Mouse (Mus musculus): ENCODE results near the gene Enpp5. TPM values are rescaled to one million over a fixed set of nuclear protein-coding genes. Genes with fewer than 3 reads are reported as not detected.

Enpp5 gene
- 2.7 and 5.4 TPM in 2 replicates for polyA plus RNA-seq (2011; ENCODE audit: insufficient read depth, insufficient read length, low replicate concordance, missing spikeins)

DNA sequence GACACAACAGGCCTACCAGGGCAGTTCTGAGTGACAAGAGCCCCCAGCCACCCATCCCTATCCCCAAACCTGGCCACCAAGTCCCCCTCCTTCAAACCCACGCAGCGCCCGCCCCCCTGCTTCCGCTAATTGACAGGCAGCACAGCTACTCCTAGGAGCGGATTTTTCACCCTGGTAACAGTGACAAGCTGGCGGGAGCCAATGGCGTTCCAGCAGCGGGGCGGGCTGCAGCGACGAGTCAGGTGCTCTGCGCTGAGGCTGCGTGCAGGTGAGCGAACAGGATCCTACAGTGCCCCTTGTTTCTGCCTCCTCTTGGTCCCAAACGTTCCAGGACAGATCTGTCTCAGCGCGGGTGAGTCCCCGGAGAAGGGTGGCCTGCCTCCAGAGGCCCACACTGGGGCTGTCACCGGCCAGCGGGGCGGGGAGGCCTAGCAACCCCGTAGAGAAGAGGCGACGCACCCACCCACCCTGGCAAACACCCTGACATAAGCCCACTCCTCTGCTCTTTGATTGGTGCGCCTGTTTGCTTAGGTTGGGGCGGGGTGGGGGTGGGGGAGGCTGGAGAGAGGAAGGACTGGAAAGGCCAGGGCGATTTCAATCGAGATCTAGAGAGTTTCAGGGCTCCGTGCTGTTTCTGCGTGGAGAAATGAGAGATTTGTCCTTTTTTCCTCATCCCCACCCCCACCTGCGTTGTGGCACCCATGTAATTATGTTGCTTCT lies at the start of gene Enpp5:
Enpp5 (plus strand) TSS at position 183 of the 720 bp plus-strand sequence.
- Histone ChIP-seq H3K4me3 (replicated peaks; ENCODE audit: control insufficient read depth, low read depth, low read length) (peak within 1 kb of the TSS; percentile 72), H3K27ac (ENCODE audit: control insufficient read depth, insufficient read depth, low read depth, low read length, poor library complexity) (no peak within 1 kb of the TSS; the same call in 1 of the 2 replicates), H3K4me1 (ENCODE audit: control insufficient read depth, insufficient read depth, low read length) (peaks cover 2% of the 10 kb centered on the region)
- WGBS, result under 1% methylated on average over 31 of the region's 31 CpGs
- TF ChIP-seq CTCF (IDR thresholded peaks at IDR 0.05; ENCODE audit: control insufficient read depth, insufficient read depth, low read length), result no peak
- TF ChIP-seq POLR2A (IDR thresholded peaks at IDR 0.05; ENCODE audit: borderline replicate concordance, control insufficient read depth, low read depth, low read length), result no peak

DNA sequence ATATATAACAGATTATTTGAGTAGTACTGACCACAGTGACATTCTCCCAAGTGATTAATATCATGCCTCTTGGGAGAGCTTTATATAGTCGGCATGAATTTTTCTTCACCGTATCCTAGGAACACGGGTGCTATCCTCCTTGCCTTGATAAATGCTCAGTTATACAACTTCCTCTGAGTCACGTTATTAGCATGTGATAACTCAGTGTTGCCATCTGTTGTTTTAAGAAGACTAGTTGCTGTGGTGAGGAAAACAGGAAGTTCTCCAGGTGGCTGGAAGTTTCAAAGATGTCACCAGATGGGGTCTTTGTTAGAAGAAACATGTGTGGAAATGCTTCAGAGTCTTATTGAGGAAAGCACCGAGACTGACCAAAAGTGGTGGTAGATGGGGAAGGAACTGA lies 49.0 kb upstream of the Enpp5 start:
- TF ChIP-seq POLR2A (IDR thresholded peaks at IDR 0.05; ENCODE audit: borderline replicate concordance, control insufficient read depth, low read depth, low read length) (no peak), CTCF (IDR thresholded peaks at IDR 0.05; ENCODE audit: control insufficient read depth, insufficient read depth, low read length) (no peak)
- H3K27ac ChIP-seq (ENCODE audit: control insufficient read depth, insufficient read depth, low read depth, low read length, poor library complexity), result no peak overlapping the region
- WGBS, result 16% methylated on average over 5 of the region's 5 CpGs
- no peaks in the 10 kb centered on the region for H3K4me1 ChIP-seq (ENCODE audit: control insufficient read depth, insufficient read depth, low read length)
- no peak overlapping the region for H3K4me3 ChIP-seq (replicated peaks; ENCODE audit: control insufficient read depth, low read depth, low read length)

- no peak for TF ChIP-seq POLR2A (IDR thresholded peaks at IDR 0.05; ENCODE audit: borderline replicate concordance, control insufficient read depth, low read depth, low read length)
- TF ChIP-seq CTCF (IDR thresholded peaks at IDR 0.05; ENCODE audit: control insufficient read depth, insufficient read depth, low read length), result no peak
- H3K4me3 ChIP-seq (replicated peaks; ENCODE audit: control insufficient read depth, low read depth, low read length), result no peak overlapping the region
- no peaks in the 10 kb centered on the region for H3K4me1 ChIP-seq (ENCODE audit: control insufficient read depth, insufficient read depth, low read length)
- 79% methylated on average over 3 of the region's 3 CpGs for WGBS
- H3K27ac ChIP-seq (ENCODE audit: control insufficient read depth, insufficient read depth, low read depth, low read length, poor library complexity), result no peak overlapping the region
These were observed 47.6 kb upstream of the Enpp5 start for GRCm38 (mm10) chr17:44030776-44031587.

DNA sequence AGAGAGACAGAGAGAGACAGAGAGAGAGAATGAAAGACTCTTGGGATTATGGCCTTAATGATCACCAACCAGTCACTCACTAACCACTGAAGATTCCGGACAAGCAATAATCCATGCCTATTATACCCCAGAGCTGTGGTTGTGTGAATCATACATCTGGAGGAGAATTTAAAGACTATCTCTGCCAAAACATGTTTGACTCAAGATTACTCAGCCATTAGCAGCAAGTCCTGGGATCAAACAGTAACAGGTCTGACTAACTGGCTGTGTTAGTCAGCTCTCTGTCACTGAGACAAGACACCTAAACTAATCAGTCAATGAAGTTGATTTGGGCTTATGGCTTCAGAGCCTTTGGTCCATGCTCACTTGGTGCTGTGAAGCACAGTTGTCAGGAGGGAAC lies 43.6 kb upstream of the Enpp5 start:
- no peak overlapping the region for H3K4me3 ChIP-seq (replicated peaks; ENCODE audit: control insufficient read depth, low read depth, low read length)
- no peaks in the 10 kb centered on the region for H3K4me1 ChIP-seq (ENCODE audit: control insufficient read depth, insufficient read depth, low read length)
- WGBS, result 80% methylated on average over 1 of the region's 1 CpGs
- no peak for TF ChIP-seq POLR2A (IDR thresholded peaks at IDR 0.05; ENCODE audit: borderline replicate concordance, control insufficient read depth, low read depth, low read length)
- no peak for TF ChIP-seq CTCF (IDR thresholded peaks at IDR 0.05; ENCODE audit: control insufficient read depth, insufficient read depth, low read length)
- no peak overlapping the region for H3K27ac ChIP-seq (ENCODE audit: control insufficient read depth, insufficient read depth, low read depth, low read length, poor library complexity)

DNA sequence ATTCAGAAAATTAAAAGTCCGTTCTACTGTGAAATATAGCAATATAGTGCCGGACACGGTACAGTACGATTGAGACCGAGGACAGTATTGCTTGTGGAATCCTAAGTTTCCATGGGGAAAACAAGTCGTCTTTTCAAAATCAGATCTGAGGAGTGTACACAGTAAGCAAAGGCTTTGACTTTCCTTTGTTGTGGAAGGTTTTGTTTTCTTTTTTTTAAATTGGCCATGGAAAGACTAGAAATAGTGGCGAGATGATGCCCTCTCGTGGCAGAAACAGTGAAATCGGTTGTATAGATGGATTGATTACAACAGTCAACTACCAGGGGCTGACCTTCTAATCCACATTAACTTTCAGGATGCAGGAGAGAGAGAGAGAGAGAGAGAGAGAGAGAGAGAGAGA lies 40.0 kb upstream of the Enpp5 start:
- Histone ChIP-seq H3K4me3 (replicated peaks; ENCODE audit: control insufficient read depth, low read depth, low read length) (no peak overlapping the region), H3K27ac (ENCODE audit: control insufficient read depth, insufficient read depth, low read depth, low read length, poor library complexity) (no peak overlapping the region), H3K4me1 (ENCODE audit: control insufficient read depth, insufficient read depth, low read length) (no peaks in the 10 kb centered on the region)
- no peak for TF ChIP-seq POLR2A (IDR thresholded peaks at IDR 0.05; ENCODE audit: borderline replicate concordance, control insufficient read depth, low read depth, low read length)
- no peak for TF ChIP-seq CTCF (IDR thresholded peaks at IDR 0.05; ENCODE audit: control insufficient read depth, insufficient read depth, low read length)
- 61% methylated on average over 9 of the region's 9 CpGs for WGBS

DNA sequence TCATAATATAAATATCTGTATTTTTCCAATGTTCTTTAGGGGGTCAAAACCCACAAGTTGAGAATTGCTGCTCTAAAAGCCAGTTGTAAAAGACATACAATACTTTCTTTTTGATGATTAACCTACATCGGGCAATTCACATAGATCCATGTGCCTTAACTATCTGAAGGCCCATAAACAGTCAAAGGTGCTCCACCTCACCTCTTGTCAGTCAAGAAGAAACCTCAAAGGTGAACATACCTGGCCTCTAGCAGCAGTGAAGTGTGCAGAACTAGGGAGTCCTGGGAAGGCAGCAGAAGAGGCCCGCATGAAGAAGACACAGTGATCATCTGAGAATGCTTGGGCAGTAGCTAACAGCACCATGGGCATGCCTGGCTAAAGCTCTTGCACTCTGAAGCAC lies 38.2 kb upstream of the Enpp5 start:
- H3K27ac ChIP-seq (ENCODE audit: control insufficient read depth, insufficient read depth, low read depth, low read length, poor library complexity), result no peak overlapping the region
- no peaks in the 10 kb centered on the region for H3K4me1 ChIP-seq (ENCODE audit: control insufficient read depth, insufficient read depth, low read length)
- TF ChIP-seq CTCF (IDR thresholded peaks at IDR 0.05; ENCODE audit: control insufficient read depth, insufficient read depth, low read length) (no peak), POLR2A (IDR thresholded peaks at IDR 0.05; ENCODE audit: borderline replicate concordance, control insufficient read depth, low read depth, low read length) (no peak)
- 80% methylated on average over 2 of the region's 2 CpGs for WGBS
- H3K4me3 ChIP-seq (replicated peaks; ENCODE audit: control insufficient read depth, low read depth, low read length), result no peak overlapping the region

GRCm38 (mm10) chr17:44042301-44042700 lies 36.3 kb upstream of the Enpp5 start:
- Histone ChIP-seq H3K27ac (ENCODE audit: control insufficient read depth, insufficient read depth, low read depth, low read length, poor library complexity) (no peak overlapping the region), H3K4me1 (ENCODE audit: control insufficient read depth, insufficient read depth, low read length) (no peaks in the 10 kb centered on the region), H3K4me3 (replicated peaks; ENCODE audit: control insufficient read depth, low read depth, low read length) (no peak overlapping the region)
- WGBS, result 74% methylated on average over 2 of the region's 2 CpGs
- no peak for TF ChIP-seq CTCF (IDR thresholded peaks at IDR 0.05; ENCODE audit: control insufficient read depth, insufficient read depth, low read length)
- no peak for TF ChIP-seq POLR2A (IDR thresholded peaks at IDR 0.05; ENCODE audit: borderline replicate concordance, control insufficient read depth, low read depth, low read length)

DNA sequence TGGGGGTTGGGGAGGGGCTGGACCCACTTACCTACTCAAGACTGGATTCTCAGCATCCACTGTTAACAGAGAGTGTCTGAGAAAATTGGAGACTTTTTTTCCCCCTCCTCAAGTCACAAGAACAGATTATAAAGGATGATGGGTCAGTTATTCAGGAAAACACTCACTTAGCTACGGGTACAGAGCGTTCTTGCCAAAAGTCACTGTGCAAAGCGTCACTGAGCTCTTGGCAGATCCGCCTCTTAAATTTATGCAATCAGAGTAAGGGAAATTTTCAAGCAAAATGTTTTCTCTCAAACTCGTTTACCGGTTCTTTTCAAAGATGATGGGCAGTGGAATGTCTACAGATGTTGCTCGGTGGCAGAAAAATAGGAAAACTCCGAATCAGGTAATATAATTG lies 35.8 kb upstream of the Enpp5 start:
- Histone ChIP-seq H3K27ac (ENCODE audit: control insufficient read depth, insufficient read depth, low read depth, low read length, poor library complexity) (no peak overlapping the region), H3K4me3 (replicated peaks; ENCODE audit: control insufficient read depth, low read depth, low read length) (no peak overlapping the region), H3K4me1 (ENCODE audit: control insufficient read depth, insufficient read depth, low read length) (no peaks in the 10 kb centered on the region)
- no peak for TF ChIP-seq CTCF (IDR thresholded peaks at IDR 0.05; ENCODE audit: control insufficient read depth, insufficient read depth, low read length)
- TF ChIP-seq POLR2A (IDR thresholded peaks at IDR 0.05; ENCODE audit: borderline replicate concordance, control insufficient read depth, low read depth, low read length), result no peak
- WGBS, result 75% methylated on average over 8 of the region's 8 CpGs

Data from bone marrow, adult 2 months (tissue).